Mouse (Mus musculus) thymus, adult 2 months (tissue): Measurements from ENCODE around the gene Obp2a.

Experiments used
- CTCF ChIP-seq: fragments of 200-500 bp; IDR thresholded peaks from 2 replicates; pipeline ENCODE4 v1.5.1; 2012; ENCODE audit warnings: mild to moderate bottlenecking, control low read depth, low read length, moderate library complexity, borderline replicate concordance; ENCODE audit not compliant: control insufficient read depth, poor library complexity, insufficient read depth; ENCODE audit errors: extremely low read depth
- POLR2A ChIP-seq: fragments of 200-500 bp; IDR thresholded peaks from 2 replicates; pipeline ENCODE4 v1.6.1; 2012; ENCODE audit warnings: mild to moderate bottlenecking, low read length, control low read depth, moderate library complexity; ENCODE audit not compliant: control insufficient read depth, poor library complexity, insufficient read depth; ENCODE audit errors: extremely low read depth

GRCm38 (mm10) chr2:25708121-25708520, 8.3 kb downstream of the Obp2a start:
- no peak for TF ChIP-seq CTCF
- TF ChIP-seq POLR2A = no peak
